Mouse (Mus musculus) cerebellum, adult (tissue): ENCODE results near the gene 6820408C15Rik.
A peak's percentile ranks its signal among the peaks of the same experiment; 100 is the strongest.
"Not testable (repeated sequence)": the region's sequence is repeated elsewhere in the genome, so short reads cannot be mapped to it uniquely, and the experiment has no call there.

ENCODE experiments used
- ATAC-seq: cut with Nextera tagmentation; 2 replicates; pipeline ENCODE4 v1.9.2; 2017; ENCODE audit warnings: mild to moderate bottlenecking, moderate library complexity, mixed read lengths; ENCODE audit not compliant: insufficient number of reproducible peaks, low FRiP score, low TSS enrichment

The 6820408C15Rik gene

GRCm38 (mm10) chr2:152409781-152410180 lies 5.6 kb upstream of the 6820408C15Rik start:
- no peak for ATAC-seq

- ATAC-seq = no peak
Measured at GRCm38 (mm10) chr2:152410971-152411371, 4.4 kb upstream of the 6820408C15Rik start.

GRCm38 (mm10) chr2:152411471-152411870 lies 3.9 kb upstream of the 6820408C15Rik start:
- ATAC-seq = no peak

GRCm38 (mm10) chr2:152412526-152413157 lies 2.7 kb upstream of the 6820408C15Rik start:
- ATAC-seq = no peak

- ATAC-seq = no peak
Measured at GRCm38 (mm10) chr2:152413158-152413764, 2.1 kb upstream of the 6820408C15Rik start.

GRCm38 (mm10) chr2:152413765-152414584 lies 1.4 kb upstream of the 6820408C15Rik start:
- ATAC-seq = no peak

- ATAC-seq = peak; percentile 90
Measured at GRCm38 (mm10) chr2:152414591-152415165, 709 bp upstream of the 6820408C15Rik start, which contains the start of gene Zcchc3. Gene Zcchc3, minus strand, starts transcription at chr2:152415027.

GRCm38 (mm10) chr2:152415786-152416185 lies 399 bp downstream of the 6820408C15Rik start:
- no peak for ATAC-seq

GRCm38 (mm10) chr2:152427493-152427892 lies 12.1 kb downstream of the 6820408C15Rik start:
- ATAC-seq = no peak; the same call in 1 of the 2 replicates

GRCm38 (mm10) chr2:152428481-152428880 lies 13.1 kb downstream of the 6820408C15Rik start:
- not testable (repeated sequence) for ATAC-seq

- no peak for ATAC-seq
Measured at GRCm38 (mm10) chr2:152436405-152436901, 21.1 kb downstream of the 6820408C15Rik start.

- peak; percentile 87 for ATAC-seq
Measured at GRCm38 (mm10) chr2:152436983-152437860, 21.8 kb downstream of the 6820408C15Rik start.

GRCm38 (mm10) chr2:152438963-152439362 lies 23.6 kb downstream of the 6820408C15Rik start:
- ATAC-seq = no peak

- ATAC-seq = no peak
Measured at GRCm38 (mm10) chr2:152439833-152440232, 24.4 kb downstream of the 6820408C15Rik start.

- no peak for ATAC-seq
Measured at GRCm38 (mm10) chr2:152442322-152442721, 26.9 kb downstream of the 6820408C15Rik start.

GRCm38 (mm10) chr2:152443281-152443680 lies 27.9 kb downstream of the 6820408C15Rik start:
- no peak for ATAC-seq

- no peak for ATAC-seq
Measured at GRCm38 (mm10) chr2:152446642-152447041, 31.3 kb downstream of the 6820408C15Rik start.

GRCm38 (mm10) chr2:152447461-152447860 lies 32.1 kb downstream of the 6820408C15Rik start:
- ATAC-seq = no peak

GRCm38 (mm10) chr2:152450241-152450640 lies 34.9 kb downstream of the 6820408C15Rik start:
- peak; percentile 42; the same call in 1 of the 2 replicates for ATAC-seq
